Mouse (Mus musculus) thymus, postnatal 36 days (tissue): ENCODE results near the gene Cd82.

Experiments used
- DNase-seq, 2 experiments: peaks; one replicate each; pipeline ENCODE4 v3.0.0; 2022; ENCODE audit warnings: mixed read lengths in 2 of 2

The Cd82 gene

DNA sequence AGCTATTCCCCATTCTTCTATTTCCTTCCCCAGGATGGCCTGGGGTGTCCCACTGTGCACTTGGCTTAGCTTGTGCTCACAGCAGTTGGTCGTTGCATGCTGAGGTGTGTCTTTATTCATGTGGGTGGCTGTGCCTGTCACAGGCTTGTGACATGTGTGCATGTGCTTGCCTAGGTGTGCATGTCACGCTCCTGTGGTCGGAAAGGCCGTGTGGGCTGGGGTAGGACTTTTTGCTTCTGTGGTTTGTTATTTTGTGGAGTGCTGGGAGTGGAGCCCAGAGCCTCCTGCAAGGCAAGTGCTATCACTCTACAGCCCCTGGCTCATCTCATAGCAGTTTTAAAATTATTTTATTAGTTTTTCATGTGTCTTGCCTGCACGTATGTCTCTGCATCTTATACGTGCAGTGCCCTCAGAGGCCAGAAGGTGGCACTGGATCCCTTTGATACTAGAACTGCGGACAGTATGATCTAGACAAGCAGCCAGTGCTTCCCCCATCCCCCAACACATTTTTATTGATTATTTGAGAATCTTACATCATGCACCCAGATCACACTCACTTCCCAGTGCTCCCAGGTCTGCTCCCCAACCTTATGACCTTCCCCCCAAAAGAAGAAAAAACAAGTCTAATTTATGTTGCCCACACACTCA is 49.4 kb downstream of the Cd82 start:
- peak; percentile 67 to 73 for DNase-seq

DNA sequence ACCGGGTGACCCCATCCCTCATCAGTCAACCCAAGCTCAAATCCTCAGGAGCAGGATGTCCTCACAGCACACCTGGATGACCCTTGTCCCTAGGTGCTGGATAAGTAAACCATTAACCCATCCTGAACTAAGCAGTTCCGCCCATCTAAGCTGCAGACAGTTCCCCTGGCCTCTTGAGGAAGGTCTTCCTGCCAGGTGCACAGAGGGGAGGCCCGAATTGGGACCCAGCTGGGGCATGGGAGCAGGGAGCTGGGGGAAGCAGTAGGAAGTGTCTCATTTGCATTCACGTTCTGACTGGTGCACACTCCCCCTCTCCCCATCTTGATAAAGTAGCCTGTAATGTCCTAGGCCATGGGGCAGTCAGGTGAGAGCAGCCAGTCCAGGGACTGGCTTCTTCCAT is 50.8 kb downstream of the Cd82 start:
- DNase-seq, result no peak

- DNase-seq, result no peak
These were observed 51.9 kb downstream of the Cd82 start for GRCm38 (mm10) chr2:93410899-93411570.

- DNase-seq, result no peak
These were observed 57.9 kb downstream of the Cd82 start for GRCm38 (mm10) chr2:93405017-93405425.

GRCm38 (mm10) chr2:93404169-93404568 is 58.8 kb downstream of the Cd82 start:
- no peak for DNase-seq

GRCm38 (mm10) chr2:93403267-93403666 is 59.7 kb downstream of the Cd82 start:
- DNase-seq, result no peak

DNA sequence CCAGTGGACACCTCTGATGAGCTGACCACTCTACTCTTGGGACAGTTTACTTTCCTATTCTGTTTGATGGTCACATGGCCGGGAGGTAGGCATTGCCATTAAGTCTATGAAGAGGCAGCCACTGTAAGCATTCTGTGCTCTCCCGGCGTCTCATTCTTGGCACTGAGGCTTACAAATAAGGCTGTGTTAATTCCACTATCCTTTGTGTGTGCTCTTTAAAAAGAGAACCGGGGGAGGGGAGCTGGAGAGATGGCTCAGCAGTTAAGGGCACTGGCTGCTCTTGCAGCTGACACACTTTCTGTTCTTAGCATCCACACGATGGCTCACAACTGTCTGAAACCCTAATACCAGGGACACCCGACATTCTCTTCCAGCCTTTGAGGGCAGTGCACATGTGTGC is 71.7 kb downstream of the Cd82 start:
- DNase-seq, result no peak

GRCm38 (mm10) chr2:93390170-93390926 is 72.6 kb downstream of the Cd82 start:
- DNase-seq, result no peak

GRCm38 (mm10) chr2:93386958-93387357 is 76.0 kb downstream of the Cd82 start:
- no peak for DNase-seq

DNA sequence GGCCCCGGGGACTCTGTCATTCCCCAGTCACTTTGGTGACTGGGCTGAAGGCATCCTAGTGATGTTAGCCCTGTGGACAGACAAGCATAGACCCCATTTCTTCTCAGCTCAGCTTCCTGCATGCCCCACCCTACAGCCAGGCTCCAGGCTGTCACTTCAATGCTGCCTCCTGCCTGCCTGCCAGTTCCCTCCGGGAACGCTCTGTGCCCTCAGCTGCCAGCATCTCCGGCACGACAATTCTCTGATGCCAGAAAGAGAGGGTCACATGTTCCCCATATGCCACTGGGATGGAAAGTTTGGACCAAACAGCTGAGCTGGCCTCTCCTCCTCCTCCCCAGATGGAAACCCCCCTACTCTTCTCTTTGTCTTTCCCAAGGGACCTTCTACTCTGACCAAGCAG is 79.1 kb downstream of the Cd82 start:
- DNase-seq, result no peak

- no peak for DNase-seq
These were observed 82.3 kb downstream of the Cd82 start for GRCm38 (mm10) chr2:93380680-93381089.

- DNase-seq, result no peak
These were observed 85.1 kb downstream of the Cd82 start for GRCm38 (mm10) chr2:93377797-93378196.

DNA sequence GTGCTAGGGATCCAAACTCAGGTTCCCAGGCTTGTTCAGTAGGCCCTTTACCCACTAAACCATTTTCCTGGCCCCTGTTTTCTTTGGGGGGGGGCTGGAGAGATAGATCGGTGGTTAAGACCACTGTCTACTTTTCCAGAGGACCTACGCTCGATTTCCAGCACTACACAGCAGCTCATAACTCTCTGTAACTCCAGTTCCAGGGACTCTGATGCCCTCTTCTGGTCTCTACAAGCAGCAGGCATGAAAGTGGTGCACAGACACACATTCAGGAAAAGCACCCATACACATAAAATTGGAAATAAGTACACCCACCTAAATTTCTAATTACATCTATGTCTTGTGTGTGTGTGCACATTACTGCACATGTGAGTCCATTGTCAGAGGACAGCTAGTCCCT is 85.8 kb downstream of the Cd82 start:
- no peak for DNase-seq

DNA sequence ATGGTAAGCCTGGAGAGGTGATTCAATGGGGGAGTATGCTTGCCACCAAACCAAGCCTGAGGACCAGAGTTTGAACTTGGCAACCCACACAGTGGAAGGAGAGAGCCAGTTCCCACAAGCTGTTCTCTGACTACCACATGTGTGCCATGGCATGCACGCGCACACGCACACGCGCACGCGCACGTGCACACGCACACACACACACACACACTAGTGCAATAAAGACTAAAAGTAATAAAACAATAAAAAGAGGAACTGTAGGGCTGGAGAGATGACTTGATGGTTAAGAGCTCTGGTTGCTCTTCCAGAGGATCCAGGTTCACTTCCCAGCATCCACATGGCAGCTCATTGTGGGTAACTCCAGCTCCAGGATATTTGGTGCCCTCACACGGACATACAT is 90.1 kb downstream of the Cd82 start:
- no peak for DNase-seq

DNA sequence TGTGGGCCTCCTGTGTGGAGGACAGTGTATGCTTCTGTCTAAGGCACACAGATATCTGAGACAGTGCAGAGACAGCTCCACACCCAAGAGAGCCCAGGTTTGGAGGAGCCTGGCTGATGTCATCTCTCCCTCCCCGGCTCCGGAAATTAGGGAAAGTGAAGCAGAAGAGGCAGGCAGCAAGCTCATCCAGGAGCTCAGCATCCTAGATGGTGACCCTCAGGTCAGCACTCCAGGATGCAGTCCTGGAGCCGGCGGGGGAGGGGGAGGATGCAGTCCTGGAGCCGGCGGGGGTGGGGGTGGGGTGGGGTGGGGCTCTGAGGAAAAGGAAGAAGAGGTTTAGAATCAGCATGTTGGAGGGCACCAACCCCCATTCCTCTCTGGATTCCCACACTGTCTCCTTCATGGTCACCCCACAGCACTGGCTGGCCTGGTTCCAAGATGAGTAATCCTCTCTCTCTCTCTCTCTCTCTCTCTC is 90.8 kb downstream of the Cd82 start:
- DNase-seq, result no peak
